Mouse (Mus musculus) megakaryocyte, embryonic 14.5 days (primary cell): ENCODE measurements around the gene Cdhr5. TPM values are rescaled to one million over a fixed set of nuclear protein-coding genes. Genes with fewer than 3 reads are reported as not detected.
A peak's percentile ranks its signal among the peaks of the same experiment; 100 is the strongest.

ENCODE experiments used
- H3K27me3 ChIP-seq: replicated peaks from 2 replicates; pipeline ENCODE3; 2012; ENCODE audit warnings: inconsistent platforms
- H3K36me3 ChIP-seq: replicated peaks from 2 replicates; pipeline ENCODE3; 2012; ENCODE audit warnings: low read length, inconsistent platforms, mixed read lengths
- H3K4me1 ChIP-seq: 2 replicates; pipeline ENCODE4 v1.6.1; 2012; ENCODE audit warnings: inconsistent platforms
- H3K4me3 ChIP-seq: replicated peaks from 2 replicates; pipeline ENCODE3; 2012; ENCODE audit warnings: moderate library complexity, mild to moderate bottlenecking, inconsistent platforms
- H3K9me3 ChIP-seq: 2 replicates; pipeline ENCODE4 v1.6.1; 2012; ENCODE audit warnings: inconsistent platforms
- FLI1 ChIP-seq: IDR thresholded peaks from 2 replicates; pipeline ENCODE4 v1.6.1; 2012; ENCODE audit warnings: low read length, inconsistent platforms, mixed read lengths
- GATA1 ChIP-seq: IDR thresholded peaks from 3 replicates; pipeline ENCODE4 v1.6.1; 2012; ENCODE audit warnings: mixed read lengths, low read length, inconsistent platforms, borderline replicate concordance
- polyA plus RNA-seq: library from polyadenylated mRNA; stranded (reverse); fragments of >175 nt; gene quantifications from 2 replicates; pipeline ENCODE4 v1.2.3, GENCODE M21; 2012; ENCODE audit warnings: low replicate concordance; ENCODE audit not compliant: insufficient read depth

Cdhr5 gene
- polyA plus RNA-seq, 1 experiment, result not detected

DNA sequence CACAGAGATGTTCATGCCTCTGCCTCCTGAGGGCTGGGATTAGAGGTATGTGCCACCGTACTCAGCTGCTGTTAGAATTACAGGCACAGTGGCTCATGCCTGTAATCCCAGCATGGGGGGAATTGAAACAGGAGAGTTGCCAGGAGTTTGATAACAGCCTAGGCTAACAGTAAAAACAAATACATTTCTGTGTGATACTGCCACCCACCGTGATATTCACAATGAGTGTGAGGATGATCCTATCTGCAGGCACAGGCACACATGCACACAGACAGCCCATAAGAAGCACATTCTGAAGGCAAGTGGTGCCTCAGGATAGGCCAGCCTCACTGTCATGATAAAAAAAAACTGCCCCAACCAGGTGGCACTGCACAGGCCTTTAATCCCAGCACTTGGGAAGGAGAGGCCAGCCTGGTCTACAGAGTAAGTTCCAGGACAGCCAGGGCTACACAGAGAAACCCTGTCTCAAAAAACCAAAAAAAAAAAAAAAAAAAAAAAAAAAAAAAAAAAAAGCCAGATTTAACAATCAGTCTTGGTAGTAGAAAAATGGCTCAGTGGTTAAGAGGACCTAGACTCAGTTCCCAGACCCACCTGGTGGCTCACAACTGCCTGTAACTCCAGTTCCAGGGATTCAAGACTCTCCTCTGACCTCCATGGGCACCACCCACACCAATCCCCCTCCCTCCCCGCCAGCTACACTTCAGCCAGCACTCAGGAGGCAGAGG, 21.5 kb upstream of the Cdhr5 start:
- no peak for TF ChIP-seq FLI1
- TF ChIP-seq GATA1, result no peak
- Histone ChIP-seq H3K4me1 (peaks cover 32% of the 10 kb centered on the region), H3K4me3 (no peak overlapping the region), H3K36me3 (peaks cover 63% of the 10 kb centered on the region), H3K27me3 (peaks cover 35% of the 10 kb centered on the region), H3K9me3 (no peaks in the 10 kb centered on the region)

DNA sequence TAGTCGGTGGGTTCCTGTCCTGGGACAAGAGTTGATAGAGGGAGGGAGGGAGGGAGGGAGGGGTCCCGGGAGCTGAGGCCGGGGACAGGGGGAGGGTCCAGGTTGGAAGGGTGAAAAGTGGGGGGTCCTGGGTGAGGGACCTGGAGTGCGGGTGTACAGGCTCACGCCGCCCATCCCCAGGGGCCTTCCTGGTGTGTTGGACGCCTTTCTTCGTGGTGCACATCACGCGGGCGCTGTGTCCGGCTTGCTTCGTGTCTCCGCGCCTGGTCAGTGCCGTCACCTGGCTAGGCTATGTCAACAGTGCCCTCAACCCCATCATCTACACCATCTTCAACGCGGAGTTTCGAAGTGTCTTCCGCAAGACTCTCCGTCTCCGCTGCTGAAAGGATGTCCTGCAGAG, 17.9 kb upstream of the Cdhr5 start:
- TF ChIP-seq FLI1 (no peak), GATA1 (no peak)
- no peaks in the 10 kb centered on the region for H3K9me3 ChIP-seq
- H3K4me3 ChIP-seq, result peak overlapping the region; percentile 88
- peaks cover 48% of the 10 kb centered on the region for H3K4me1 ChIP-seq
- H3K27me3 ChIP-seq, result peaks cover 70% of the 10 kb centered on the region
- H3K36me3 ChIP-seq, result peaks cover 28% of the 10 kb centered on the region

DNA sequence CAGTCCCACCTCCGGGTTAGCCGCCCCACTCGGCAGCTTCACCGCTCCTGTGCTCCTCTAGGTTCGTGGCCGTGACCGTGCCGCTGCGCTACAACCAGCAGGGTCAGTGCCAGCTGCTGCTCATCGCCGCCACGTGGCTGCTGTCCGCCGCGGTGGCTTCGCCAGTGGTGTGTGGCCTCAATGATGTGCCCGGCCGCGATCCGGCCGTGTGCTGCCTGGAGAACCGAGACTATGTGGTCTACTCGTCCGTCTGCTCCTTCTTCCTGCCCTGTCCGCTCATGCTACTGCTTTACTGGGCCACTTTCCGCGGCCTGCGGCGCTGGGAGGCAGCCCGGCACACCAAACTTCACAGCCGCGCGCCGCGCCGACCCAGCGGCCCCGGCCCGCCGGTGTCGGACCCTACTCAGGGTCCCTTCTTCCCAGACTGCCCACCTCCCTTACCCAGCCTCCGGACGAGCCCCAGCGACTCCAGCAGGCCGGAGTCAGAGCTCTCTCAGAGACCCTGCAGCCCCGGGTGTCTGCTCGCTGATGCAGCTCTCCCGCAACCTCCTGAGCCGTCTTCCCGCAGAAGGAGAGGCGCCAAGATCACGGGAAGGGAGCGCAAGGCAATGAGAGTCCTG, 17.4 kb upstream of the Cdhr5 start:
- peaks cover 23% of the 10 kb centered on the region for H3K36me3 ChIP-seq
- H3K27me3 ChIP-seq, result peaks cover 72% of the 10 kb centered on the region
- H3K4me1 ChIP-seq, result peaks cover 48% of the 10 kb centered on the region
- no peaks in the 10 kb centered on the region for H3K9me3 ChIP-seq
- peak overlapping the region; percentile 88 for H3K4me3 ChIP-seq
- no peak for TF ChIP-seq GATA1
- TF ChIP-seq FLI1, result no peak

DNA sequence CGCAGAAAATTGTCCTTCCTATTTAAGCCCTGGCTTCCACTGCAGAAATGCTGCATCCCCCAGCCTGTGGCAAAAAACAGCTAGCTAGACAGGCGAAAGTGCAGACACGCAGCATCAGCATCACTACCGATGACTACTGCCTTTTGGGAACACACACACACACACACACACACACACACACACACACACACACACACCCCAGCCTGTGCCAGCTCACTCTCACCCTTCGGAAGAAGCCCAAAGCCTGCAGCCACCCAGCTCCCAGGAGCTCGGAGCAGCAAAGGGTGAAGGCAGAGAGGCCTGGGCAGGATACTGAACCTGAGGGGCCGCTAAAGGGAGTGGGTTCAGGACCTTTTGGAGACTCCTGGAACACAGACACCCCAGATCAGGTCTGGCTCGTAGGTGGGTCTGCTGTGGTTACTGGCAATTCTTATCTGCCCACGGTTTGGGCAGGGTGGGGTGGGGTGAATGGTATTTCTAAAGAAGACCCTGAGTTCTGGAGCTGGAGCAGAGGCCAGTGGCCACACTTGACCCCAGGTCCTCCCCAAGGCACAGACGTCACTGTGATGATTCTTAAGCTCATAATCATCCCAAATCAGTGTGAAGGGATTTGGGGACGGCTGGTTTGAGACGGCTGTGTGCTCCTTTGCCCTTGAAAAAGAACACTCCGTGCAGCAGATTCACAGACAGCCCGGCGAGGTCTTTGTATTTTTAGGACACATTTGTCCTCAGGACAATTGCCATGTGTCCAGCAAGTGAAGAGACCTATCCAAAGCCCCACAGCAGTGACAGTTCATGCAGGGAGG, 16.2 kb upstream of the Cdhr5 start:
- TF ChIP-seq FLI1 (no peak), GATA1 (no peak)
- peaks cover 48% of the 10 kb centered on the region for H3K4me1 ChIP-seq
- H3K27me3 ChIP-seq, result peaks cover 83% of the 10 kb centered on the region
- no peak overlapping the region for H3K4me3 ChIP-seq
- H3K36me3 ChIP-seq, result peaks cover 13% of the 10 kb centered on the region
- H3K9me3 ChIP-seq, result no peaks in the 10 kb centered on the region

DNA sequence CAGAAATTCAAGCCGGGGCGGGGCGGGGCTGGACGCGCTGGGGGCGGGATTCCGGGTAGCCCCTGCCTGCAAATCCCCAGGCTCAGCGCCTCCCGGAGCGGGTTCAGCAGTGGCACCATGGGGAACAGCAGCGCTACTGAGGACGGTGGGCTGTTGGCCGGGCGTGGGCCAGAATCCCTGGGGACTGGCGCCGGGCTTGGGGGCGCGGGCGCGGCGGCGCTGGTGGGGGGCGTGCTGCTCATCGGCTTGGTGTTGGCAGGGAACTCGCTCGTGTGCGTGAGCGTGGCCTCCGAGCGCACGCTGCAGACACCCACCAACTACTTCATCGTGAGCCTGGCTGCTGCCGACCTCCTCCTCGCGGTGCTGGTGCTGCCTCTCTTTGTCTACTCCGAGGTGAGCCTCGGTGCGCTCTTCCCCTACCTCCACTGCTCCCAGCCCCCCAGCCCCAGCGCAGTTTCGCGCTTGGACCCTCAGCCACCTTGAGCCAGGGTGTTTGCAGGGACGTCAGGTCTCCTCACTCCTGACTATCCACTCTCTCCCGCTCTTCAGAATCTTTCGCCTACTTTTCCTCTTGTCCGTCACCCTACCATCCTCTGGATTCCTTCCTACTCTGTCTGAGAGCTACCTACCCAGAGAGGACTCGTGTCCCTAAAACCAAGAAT, 15.5 kb upstream of the Cdhr5 start, which contains the start of gene Drd4:
TSS of gene Drd4 (plus strand) at position 86 of the 662 bp plus-strand sequence.
- H3K4me3 ChIP-seq, result peak within 1 kb of the TSS; percentile 88
- H3K27me3 ChIP-seq, result peaks cover 85% of the 10 kb centered on the region
- H3K4me1 ChIP-seq, result peaks cover 48% of the 10 kb centered on the region
- H3K36me3 ChIP-seq, result peaks cover 6% of the 10 kb centered on the region
- no peak for TF ChIP-seq GATA1
- no peak for TF ChIP-seq FLI1
- no peaks in the 10 kb centered on the region for H3K9me3 ChIP-seq

DNA sequence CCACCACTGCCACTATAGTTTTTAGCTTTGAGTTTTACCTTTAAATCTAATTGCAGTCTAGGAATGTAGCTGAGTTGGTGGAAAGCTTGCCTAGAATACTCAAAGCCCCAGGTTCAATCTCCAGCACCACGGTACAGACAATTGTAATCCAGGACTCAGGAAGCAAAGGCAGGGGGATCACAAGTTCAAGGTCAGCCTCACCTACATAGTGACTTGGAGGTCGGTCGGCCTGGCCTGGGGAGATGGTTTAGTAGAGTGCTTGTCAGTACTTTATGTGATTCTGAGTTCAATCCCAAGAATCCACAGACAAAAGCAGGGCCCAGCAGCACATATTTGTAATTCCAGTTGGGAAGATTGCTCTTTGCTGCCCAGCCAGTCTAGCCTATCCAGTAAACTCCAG, 11.5 kb upstream of the Cdhr5 start:
- TF ChIP-seq GATA1 (no peak), FLI1 (no peak)
- Histone ChIP-seq H3K27me3 (peaks cover 64% of the 10 kb centered on the region), H3K4me1 (peaks cover 42% of the 10 kb centered on the region), H3K36me3 (no peaks in the 10 kb centered on the region), H3K9me3 (no peaks in the 10 kb centered on the region), H3K4me3 (no peak overlapping the region)

DNA sequence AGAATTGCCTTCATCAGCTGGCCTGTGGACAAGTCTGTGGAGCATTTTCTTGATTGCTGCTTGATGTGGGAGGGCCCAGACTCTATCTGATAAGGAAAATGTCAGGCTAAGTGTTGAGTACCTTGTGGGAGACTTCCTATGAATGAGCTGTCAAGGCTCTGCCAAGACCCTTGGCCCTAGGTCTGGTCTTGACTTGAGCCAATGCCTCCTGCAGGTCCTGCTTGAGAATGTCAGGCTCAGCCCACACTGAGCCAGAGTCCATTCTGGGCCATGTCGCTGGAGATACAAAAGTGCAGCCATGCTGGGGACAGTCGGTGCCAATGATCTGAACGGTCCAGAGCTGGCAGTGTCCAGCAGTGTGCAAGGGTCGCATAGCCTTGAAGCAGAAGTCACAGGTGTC, 6.2 kb upstream of the Cdhr5 start:
- H3K27me3 ChIP-seq, result peaks cover 60% of the 10 kb centered on the region
- no peaks in the 10 kb centered on the region for H3K9me3 ChIP-seq
- no peaks in the 10 kb centered on the region for H3K36me3 ChIP-seq
- no peak overlapping the region for H3K4me3 ChIP-seq
- no peak for TF ChIP-seq GATA1
- peaks cover 33% of the 10 kb centered on the region for H3K4me1 ChIP-seq

DNA sequence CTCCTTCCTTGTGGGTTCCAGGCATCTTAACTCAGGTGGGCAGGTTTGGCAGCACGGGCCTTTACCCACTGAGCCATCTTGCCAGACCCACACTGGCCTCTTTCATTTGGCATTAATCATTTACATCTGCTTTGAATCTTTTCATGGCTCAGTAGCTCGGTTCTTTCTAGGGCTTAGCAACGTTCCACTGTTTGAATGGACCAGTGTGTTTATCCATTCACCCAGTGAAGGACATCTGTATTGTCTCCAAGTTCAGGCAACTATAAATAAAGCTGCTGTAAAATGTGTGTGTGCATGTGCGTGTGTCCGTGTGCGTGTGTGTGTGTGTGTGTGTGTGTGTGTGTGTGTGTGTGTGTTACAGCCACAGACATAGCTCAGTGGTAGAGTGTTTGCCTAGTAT, 4.9 kb upstream of the Cdhr5 start:
- TF ChIP-seq GATA1 (no peak), FLI1 (no peak)
- Histone ChIP-seq H3K27me3 (peaks cover 65% of the 10 kb centered on the region), H3K36me3 (no peaks in the 10 kb centered on the region)

DNA sequence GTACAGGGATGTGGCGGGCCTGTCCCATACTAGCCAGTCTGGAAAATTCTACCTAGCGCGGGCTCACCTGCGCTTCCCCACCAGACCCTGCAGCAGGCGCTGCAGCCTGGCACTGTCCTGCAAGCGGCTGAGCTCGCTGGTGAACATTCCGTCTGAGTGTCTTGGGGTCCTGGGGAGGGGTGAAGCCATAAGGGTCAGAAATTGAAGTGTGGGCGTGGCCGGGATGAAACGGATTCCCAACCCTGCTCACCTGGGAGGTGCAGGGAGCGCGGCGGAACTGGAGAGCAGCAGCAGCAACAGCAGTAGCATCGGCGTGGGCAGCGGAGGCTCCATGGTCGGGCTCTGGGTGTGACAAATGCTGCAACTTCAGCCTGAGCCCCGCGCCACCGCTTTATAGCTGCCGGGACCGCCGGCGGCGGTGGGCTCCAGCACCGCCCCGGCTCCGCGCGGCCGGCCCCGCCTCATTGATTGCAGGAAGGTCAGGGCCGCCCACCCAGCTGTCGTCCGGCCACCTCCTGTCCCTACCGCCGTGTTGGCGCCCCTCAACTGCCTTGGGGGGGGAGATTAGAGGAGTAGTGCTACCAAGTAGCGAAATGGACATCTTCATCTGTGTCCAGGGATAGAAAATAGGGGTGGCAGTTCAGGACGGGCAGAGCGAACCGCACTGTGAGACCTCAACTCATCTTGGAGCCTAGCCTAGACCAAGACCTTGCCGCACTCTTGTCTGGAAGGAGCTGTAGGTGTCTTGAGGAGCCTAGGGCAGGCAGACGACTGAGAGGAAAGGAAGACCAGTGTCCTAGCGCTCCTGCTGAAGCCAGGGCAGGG, 2.4 kb upstream of the Cdhr5 start, which contains the start of gene Sct:
TSS of gene Sct (minus strand) at position 368 of the 825 bp plus-strand sequence.
- Histone ChIP-seq H3K4me3 (peak within 1 kb of the TSS; percentile 85), H3K36me3 (no peaks in the 10 kb centered on the region), H3K27me3 (peaks cover 82% of the 10 kb centered on the region), H3K9me3 (no peaks in the 10 kb centered on the region), H3K4me1 (peaks cover 42% of the 10 kb centered on the region)
- no peak for TF ChIP-seq GATA1
- no peak for TF ChIP-seq FLI1

More for the DNA sequence above, 4.9 kb upstream of the Cdhr5 start:
- no peaks in the 10 kb centered on the region for H3K9me3 ChIP-seq
- H3K4me3 ChIP-seq, result no peak overlapping the region
- H3K4me1 ChIP-seq, result peaks cover 46% of the 10 kb centered on the region
